Mouse (Mus musculus) cerebellum, postnatal 4 days (tissue): ENCODE measurements around the gene Sgsm2.

ENCODE experiments used
- DNase-seq, 2 experiments: peaks; one replicate each; pipeline ENCODE4 v3.0.0; 2022; ENCODE audit warnings: low spot score in 2 of 2, mixed read lengths in 1 of 2

Gene Sgsm2

DNA sequence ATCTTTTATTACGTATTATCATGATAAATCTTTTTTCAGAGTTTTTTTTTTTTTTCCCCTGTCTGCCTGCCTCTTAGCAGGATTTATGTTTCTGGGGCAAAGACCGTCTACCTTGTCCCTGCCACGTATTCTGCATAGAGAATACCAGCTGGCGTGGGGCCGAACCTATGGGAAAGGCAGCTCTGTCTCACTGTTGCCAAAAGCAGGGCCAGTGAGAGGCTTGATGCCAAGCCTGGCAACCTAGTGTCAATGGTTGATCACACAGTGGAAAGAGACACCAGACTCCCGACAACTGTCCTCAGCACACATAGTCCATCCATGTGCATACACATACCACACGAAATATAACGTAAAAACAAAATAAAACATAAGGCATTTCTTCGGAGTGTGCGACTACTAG lies 13.8 kb downstream of the Sgsm2 start:
- peak in 1 of 2 experiments; percentile 71 for DNase-seq

DNA sequence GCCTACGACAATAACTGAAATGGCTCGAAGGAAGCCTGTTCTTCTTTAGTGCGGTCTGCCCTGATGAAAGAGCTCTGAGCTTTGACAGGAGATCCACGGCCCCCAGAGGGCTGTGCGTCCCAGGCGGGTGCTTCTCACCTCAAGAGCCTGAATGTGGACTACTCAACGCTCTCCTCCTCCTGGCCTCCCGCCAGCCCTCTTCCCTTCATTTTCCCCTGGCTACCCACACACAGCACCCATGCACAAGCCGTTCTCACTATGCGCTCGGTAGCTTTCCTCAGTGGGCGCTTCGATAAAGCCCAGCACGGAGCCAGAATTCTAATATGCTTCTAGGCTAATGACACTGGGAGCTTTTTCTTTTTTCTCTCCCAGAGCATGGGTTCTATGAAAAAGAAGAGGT lies 14.9 kb downstream of the Sgsm2 start:
- no peak for DNase-seq

DNA sequence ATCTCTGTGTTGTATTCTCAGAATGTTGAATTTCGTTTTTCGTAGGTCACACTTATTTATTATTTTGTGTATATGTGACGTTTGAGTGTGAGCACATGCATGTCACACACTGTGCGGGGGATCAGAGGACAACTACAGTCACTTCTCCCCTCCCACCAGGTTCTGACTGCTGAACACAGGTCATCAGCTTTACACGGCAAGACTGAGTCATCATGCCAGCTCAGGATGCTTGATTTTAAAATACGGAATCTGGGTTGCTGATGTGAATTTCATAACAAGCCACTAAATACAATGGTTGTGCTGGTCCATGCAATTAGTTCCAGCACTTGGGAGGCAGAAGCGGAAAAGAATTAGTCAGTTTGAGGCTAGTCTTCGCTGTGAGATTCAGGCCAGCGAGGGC lies 15.9 kb downstream of the Sgsm2 start:
- no peak for DNase-seq

DNA sequence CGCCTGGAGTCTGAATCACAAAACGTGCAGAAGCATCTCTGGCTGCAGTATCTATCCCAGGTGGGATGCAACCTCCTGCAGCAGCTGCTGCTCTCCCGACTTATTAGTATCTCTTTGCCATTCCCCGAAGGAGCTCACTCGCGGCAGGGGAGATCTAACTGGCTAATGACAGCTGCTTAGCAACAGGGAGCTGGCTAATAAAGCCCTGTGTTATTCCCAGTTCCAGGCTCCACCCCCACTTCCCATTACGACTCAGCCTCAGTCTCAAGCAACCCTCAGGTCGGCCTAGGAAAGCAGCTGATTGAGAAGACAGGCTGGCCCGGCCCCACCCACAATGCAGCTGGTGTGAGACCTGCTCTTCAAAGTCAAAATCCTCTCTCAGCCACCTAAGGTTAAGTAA lies 20.1 kb downstream of the Sgsm2 start:
- DNase-seq = peak in 1 of 2 experiments; percentile 66

DNA sequence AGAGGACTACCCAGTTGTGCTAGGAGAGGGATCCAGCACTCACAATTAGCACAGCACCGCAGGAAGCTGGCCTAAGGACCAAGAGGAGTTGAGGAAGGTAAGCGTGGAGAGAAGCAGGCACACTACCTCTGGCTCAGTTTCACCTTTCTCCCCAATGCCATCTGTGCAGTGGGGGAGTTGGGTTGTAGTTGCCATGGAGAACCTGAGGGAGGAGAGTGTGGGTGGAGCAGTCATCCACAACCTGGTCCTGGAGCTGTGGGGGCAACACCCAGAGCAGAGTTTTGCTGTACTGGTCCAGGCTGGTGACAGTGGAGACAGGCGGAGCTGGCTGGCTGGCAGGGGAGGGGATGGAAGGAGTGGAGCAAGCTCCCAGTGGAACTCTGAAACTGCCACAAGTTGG lies 22.2 kb downstream of the Sgsm2 start:
- no peak for DNase-seq

DNA sequence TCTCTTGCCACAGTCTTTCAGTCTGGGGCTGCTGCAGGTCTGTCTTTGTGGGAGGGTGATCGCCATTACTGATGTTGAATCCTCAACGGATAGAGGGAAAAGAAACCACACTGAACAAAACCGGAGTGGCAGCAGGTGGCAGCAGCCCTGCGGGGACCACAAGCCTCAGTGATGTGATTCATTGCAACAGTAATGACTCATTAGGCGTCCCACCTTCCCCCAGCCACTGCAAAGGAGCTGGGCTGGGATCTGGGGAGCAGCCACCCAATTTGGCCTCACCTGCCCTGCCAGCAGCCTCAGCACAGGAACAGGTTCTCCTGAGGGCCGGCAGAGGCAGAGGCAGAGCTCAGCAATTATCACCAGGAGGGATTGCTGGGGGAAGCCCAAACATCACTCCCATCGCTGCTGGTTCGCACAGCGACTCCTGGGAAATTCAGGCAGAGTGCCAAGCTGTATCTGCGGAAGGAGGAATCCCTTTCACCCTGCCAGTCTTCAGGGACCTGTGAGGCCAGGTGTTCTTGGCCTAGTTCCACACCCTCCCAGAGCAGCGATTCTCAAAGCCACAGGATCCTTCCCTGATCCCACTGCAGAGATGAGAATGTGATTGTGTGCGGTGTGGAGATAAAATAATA lies 25.8 kb downstream of the Sgsm2 start:
- DNase-seq = no peak

DNA sequence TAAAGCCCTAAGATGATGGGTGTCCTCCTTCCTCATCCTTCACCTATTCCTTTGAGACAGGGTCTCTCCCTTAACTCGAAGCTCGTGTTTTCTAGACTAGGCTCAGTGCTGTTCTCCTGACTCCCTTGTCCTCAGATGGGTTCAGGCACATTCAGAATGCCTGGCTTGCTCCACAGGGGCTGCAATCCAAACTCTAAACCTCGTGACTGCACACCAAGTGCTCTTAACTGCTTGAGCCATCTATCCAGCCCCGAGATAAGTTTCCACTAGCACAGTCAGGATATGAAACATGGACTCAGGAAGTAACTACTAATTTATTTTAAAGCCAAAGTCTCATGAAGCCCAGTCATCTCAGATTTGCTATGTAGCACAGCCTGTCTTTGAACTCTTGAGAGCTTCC lies 26.3 kb downstream of the Sgsm2 start:
- DNase-seq = no peak

DNA sequence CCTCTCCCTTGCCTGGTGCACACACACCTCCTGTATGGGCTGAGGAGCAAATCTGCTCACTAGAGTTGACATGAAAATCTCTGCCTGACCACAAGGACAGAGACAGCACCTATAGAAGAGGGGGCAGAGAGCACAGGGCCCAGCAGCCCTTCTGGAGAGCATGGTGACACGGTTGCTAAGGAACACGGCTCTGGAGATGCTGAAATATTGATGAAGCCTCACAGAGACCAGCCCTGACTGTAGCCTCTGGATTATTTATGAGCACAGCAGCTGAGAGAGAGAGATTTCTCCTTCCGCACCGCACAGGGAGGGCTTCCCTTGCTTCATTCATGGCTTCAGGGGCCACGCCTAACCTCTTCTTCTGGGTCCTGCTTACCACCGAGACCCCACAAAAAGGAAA lies 27.3 kb downstream of the Sgsm2 start:
- no peak for DNase-seq

DNA sequence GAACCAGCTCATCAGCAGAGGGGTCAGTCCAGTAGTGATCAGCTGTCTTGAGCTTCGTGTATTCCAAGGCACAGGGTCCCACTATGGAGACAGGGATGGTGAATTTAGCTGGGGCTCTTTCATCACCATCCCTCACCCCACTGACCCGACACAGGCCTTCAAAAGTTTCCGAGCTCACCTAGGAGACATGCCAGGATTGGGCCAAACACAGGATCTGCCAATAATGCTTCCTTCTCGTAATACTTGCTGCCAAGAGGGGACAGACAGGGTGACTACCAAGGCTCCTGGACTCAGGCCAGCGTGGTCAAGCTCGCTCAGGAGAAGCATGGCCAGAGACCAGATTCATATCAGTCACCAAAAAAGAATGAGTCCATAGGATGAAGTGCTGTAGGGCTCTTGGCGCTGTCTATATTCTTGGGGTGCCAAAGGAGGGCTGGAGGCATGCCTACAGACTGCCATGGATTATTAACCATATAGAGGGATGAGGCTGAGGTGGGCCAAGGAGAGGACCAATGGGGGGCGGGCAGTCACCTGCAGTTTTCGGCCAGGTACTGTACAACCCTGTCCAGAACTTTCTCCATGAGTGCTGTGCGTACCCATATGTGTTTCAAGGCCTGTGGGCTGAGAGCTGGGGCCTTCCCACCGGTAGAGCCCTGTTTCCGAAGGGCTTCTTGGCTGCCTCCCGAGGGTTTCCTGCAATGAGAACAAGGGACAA lies 28.7 kb downstream of the Sgsm2 start:
- DNase-seq = no peak

DNA sequence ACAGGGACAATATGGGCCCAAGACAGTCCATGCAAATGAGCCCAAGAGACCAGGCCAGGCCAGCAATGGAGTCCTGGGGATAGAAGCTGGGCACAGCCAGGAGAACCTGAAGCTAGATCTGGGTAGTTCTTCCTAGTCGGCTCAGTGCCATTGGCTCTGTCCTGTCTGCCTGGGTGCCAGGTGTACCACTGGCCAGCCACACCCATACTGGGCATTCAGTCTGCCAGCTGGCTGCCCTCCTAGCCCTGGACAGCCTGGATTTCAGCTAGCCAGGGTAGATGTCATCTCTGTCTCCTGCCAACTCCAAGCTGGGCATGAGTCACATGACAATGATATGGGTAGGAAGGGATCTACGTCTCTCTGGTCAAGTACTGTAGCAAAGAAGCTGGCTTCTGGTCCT lies 29.7 kb downstream of the Sgsm2 start:
- peak in 1 of 2 experiments; percentile 71 for DNase-seq

DNA sequence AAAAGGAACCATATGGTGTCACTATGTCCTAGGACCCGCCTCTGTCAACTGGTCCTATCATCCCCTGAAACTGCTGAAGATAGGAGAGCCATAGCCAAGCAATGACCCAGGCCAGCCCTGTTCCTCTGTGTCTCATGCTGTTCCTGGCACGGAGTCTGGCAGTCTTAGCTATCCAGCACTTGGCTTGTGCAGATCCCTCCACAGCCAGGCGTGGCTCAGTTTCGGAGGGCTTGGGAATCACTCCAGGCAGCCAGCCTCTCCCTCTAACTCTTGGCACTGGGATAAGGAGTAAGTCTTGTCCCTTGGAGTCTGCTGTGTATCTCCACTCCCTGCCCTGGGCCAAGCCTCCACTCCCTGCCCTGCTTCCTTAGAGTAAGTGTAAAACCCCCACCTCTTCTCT lies 30.2 kb downstream of the Sgsm2 start:
- peak in 1 of 2 experiments; percentile 79 for DNase-seq

DNA sequence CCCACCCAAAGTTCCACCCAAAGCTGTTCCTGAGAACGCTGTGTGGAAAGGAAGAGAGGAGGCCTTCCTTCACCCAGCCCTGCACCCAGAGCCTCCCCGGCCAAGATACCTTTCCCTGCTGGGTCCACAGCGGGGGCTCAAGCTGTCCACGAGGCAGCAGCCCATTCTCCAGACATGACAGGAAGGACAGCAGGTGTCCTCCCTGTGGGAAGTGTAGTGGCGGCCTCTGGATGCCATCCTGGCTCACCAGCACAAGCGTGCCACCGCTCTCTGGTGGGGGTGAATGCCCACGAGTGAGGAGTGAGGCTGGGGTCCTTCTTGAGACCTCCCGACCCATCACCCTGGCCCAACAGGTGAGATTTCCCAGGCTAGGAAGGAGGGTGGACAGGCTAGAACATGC lies 31.6 kb downstream of the Sgsm2 start:
- DNase-seq = no peak

DNA sequence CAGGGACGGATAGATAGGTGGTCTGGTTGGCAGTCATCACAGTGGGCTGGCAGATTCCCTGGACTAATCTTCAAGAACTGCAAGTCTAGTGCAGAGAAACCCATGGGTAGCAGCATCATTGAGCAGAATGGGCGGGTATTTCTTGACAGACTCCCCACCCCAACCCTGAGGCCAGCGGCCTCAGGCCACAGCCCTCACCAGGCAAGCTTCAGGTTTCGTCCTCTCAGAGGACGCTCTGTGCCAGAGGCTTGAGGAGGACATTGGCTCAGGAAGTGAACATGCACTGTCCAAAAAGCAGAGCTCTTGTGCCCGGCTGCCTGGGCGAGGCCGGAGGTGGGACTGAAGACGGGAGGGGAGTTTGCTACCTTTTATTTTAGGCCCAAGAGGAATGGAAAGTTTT lies 32.4 kb downstream of the Sgsm2 start:
- no peak for DNase-seq

DNA sequence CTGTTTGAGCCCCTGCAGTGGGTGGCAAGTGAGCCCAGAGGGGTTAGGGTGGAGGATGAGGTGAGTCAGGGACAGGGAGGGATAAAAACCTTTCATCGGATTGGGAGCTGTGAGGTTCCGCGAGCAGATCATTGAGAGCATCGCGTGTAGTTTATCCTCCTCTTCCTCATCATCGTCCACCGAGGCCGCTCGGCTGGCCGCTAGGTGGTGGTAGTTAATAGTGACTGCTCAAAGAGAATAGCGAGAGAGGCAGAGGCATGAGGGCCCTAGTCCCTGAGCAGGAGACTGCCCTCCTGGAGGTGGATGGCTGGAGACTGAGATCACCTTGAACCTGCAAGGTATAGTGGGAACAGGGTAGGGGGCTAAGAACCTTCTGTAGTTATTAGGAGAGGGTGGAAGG lies 33.4 kb downstream of the Sgsm2 start:
- DNase-seq = no peak

DNA sequence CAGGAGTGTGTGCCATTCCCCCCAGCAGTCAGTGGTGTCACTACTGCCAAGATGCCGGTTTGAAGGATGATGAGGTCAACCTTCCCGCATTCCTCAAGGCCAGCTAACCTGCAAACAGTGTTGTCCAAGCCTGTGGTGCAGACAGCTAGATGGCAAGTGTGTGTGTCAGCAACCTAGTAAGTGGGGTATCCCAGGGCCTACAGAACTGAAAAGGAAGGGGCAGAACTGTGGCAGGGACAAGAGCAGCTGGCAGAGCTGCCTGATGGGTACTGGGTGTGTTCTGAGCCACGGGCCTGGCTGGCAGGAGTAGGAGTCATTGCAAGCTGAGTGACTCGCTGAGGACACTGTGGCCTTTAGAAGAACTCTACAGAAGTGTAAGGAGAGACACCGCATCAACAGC lies 34.7 kb downstream of the Sgsm2 start:
- no peak for DNase-seq

DNA sequence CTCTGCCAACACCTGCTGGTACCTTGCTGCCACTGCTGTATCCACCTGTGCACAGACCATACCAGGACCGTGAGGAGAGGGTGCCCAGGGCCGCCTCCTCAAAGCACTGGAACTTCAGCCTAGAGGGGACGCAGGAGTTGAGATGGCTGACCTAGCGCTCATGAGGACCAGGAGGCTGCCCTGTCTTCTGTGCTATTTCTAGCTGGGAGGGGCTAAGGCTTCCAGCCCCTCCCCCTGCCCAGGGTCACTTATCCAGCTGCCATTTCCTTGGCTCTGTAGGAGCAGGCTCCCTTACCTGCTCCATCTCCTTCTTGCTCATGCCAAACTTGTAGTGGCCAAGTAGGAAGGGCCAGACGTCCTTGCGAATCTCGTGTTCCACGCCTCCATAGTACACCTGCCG lies 39.1 kb downstream of the Sgsm2 start:
- no peak for DNase-seq

DNA sequence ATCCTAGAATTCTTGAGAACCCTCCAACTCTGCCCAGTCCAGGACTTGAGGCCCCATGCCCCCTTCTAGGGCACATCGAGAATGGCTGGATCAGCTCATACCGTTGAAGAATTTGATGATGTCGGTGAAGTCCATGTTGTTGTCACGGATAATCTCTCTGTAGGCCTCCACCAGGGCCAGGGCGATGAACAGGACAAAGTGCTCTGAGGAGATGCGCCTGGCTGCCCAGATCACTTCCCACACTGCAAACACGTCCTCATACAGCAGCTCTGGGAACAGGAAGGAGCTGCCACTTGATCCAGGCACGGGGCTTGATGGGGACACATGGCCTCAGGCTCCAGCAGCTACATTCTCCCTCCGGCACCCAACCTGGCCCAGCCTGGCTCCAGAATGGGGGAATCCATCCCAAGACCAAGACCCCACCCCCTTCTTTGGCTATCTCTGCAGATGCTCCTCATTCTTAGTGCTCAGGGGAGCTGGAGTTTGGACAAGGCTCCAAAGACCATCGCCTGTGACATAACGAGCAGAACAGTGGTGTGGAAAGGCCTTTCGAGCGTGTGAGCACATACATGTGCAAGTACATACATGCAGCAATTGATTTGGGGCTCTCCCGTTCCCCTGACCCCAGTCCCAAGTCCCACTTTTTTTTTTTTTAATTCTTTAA lies 45.7 kb downstream of the Sgsm2 start:
- DNase-seq = no peak

DNA sequence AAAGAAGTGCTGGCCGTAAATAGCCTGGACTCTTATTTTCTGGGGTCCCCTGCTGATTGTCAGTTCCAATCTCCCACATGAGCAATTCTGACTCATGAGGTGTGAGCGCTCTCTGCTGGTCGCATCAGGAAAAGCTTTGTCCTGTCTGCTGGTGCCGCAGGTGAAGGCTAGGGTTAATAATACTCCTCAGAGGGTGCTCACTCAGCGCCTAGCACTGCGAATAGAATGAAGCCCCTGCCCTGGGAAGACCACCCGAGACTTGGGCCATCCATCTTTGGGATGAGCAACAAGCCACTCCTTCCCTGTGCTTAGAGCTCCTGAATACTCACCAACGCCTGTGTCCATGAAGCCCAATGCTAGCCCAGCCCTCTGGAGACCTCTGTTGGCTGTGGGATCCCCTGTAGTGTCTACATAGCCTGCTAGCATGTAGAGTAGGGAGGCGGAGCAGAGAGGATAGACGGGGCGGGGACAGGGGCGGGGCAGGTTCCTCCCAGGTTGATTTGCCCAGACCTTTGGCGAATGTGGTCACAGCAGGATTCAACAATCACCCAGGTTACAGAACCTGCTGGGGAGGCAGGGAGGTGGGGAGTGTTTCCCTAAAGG lies 48.8 kb downstream of the Sgsm2 start:
- DNase-seq = peak in 1 of 2 experiments; percentile 85

DNA sequence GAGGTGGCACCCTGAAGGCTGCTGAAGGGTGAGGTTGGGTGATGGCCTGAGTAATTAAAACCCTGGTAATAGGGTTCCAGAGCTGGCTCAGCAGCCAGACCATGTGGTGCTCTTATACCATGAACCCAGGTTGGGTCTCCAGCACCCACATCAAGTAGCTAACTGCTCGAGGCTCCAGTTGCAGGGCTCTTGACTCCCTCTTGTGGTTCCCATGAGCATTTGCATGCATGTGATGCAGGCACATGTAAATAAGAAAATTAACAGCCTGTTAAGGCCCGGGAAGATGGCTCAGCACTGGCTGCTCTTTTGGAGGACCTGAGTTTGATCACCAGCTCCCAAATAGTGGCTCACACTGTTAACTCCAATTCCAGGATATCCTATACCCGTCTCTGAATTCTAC lies 51.1 kb downstream of the Sgsm2 start:
- no peak for DNase-seq

DNA sequence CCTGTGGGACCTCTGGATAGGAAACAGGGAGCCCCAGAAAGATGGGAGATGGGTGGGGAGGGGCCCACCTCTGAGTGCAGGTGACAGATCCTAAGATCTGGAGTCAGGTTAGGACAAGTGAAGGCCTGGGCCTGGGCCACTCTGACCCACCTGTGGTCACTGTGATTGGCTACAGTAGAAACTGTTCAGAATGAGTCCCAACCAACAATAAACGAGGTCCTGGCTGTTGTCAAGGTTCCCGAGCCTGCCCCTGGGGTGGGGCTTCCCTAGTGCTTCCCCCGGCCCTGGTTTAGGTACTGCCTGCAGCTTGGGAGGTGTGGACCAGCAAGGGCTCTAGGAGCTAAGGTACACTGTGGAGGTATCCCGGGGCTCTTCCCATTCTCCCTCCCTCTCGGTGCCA lies 53.1 kb downstream of the Sgsm2 start:
- no peak for DNase-seq

DNA sequence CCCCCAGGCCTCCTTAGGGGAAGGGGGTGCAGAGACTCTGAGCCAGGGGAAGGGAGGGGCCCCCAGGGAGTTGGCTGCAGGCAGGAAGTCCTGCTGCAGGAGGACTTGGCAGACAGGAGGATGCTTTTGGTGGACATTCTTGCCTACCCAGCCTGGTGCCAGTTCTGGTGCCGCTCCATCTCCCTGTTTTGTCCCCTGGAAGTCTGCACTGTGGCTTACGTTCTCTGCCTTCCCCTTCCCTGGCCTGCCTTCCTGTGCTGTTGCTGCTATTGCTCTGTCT lies 53.5 kb downstream of the Sgsm2 start:
- DNase-seq = no peak

DNA sequence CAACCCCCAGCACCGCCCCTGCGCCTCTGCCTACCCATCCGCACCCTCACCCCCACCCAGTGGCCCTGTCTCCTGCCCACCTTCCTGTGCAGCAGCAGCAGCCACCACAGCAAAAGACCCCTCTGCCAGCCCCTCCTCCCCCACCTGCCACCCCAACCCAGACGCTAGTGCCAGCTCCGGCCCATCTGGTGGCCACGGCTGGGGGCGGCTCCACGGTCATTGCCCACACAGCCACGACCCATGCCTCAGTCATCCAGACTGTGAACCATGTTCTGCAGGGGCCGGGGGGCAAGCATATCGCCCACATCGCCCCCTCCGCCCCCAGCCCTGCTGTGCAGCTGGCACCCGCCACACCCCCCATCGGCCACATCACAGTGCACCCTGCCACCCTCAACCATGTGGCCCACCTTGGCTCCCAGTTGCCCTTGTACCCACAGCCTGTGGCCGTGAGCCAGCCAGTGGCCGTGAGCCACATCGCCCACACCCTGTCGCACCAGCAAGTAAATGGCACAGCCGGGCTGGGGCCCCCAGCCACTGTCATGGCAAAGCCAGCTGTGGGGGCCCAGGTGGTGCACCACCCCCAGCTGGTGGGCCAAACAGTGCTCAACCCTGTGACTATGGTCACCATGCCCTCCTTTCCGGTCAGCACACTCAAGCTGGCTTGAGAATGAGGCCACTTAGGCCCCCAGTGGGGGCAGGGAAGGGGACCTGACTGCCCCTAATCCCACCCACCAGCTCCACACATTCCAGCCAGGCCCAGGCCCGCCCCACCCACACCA lies 54.0 kb downstream of the Sgsm2 start:
- peak in 1 of 2 experiments; percentile 72 for DNase-seq
